Mouse (Mus musculus): ENCODE measurements around the gene Dek. TPM values are rescaled to one million over a fixed set of nuclear protein-coding genes. Genes with fewer than 3 reads are reported as not detected.

Dek gene
- polyA plus RNA-seq, 2 experiments from 2014 or later, result 86.7 to 104 TPM

- ATAC-seq, result no peak
These were observed 58.0 kb downstream of the Dek start for GRCm38 (mm10) chr13:47047996-47048395.

- no peak for ATAC-seq
These were observed 61.4 kb downstream of the Dek start, which contains the start of gene Tpmt for GRCm38 (mm10) chr13:47044617-47044947. Tpmt (minus strand) TSS chr13:47044737.

- ATAC-seq, result no peak
These were observed 62.0 kb downstream of the Dek start for GRCm38 (mm10) chr13:47043833-47044616.

- ATAC-seq, result peak; percentile 88
These were observed 62.8 kb downstream of the Dek start, which contains the start of gene Kdm1b for GRCm38 (mm10) chr13:47043030-47043680. Kdm1b (plus strand) TSS chr13:47043499.

GRCm38 (mm10) chr13:47042024-47042633 is 63.9 kb downstream of the Dek start:
- ATAC-seq, result no peak

- no peak for ATAC-seq
These were observed 65.9 kb downstream of the Dek start for GRCm38 (mm10) chr13:47040061-47040460.

GRCm38 (mm10) chr13:47037946-47038345 is 68.1 kb downstream of the Dek start:
- ATAC-seq, result no peak

Other genes starting within 250 kb of the Dek start
- 1 to 10 TPM; 5.6 to 7.0 TPM for gene Kif13a, start 176.3 kb downstream of the Dek start, polyA plus RNA-seq (2017; shearing (Covaris generic))
- gene Nhlrc1, start 91.4 kb downstream of the Dek start, polyA plus RNA-seq (2017; shearing (Covaris generic)), result under 1 TPM in 1 of 2 experiments, not detected in 1; 0.13 TPM
- 10 to 100 TPM; 18.3 to 31.2 TPM for gene Kdm1b, start 62.7 kb downstream of the Dek start, polyA plus RNA-seq (2017; shearing (Covaris generic))
- 1 to 10 TPM; 4.1 to 9.2 TPM for gene Tpmt, start 61.5 kb downstream of the Dek start, polyA plus RNA-seq (2017; shearing (Covaris generic))
- gene Rnf144b, start 16.5 kb upstream of the Dek start, polyA plus RNA-seq (2017; shearing (Covaris generic)), result under 1 TPM in 1 of 2 experiments, not detected in 1; 0.08 TPM